Mouse (Mus musculus) cerebellum, adult 2 months (tissue): ENCODE measurements around the gene Nanos2.

Source experiments
- CTCF ChIP-seq: fragments of 200-500 bp; IDR thresholded peaks from 2 replicates; pipeline ENCODE4 v1.5.1; 2011; ENCODE audit warnings: low read depth, mild to moderate bottlenecking, control low read depth, low read length, moderate library complexity, borderline replicate concordance; ENCODE audit not compliant: insufficient read depth
- POLR2A ChIP-seq: fragments of 200-500 bp; IDR thresholded peaks from 2 replicates; pipeline ENCODE4 v1.6.1; 2011; ENCODE audit warnings: low read length, control low read depth, borderline replicate concordance; ENCODE audit not compliant: insufficient read depth

GRCm38 (mm10) chr7:19000421-19000820, 13.2 kb downstream of the Nanos2 start:
- TF ChIP-seq CTCF (no peak), POLR2A (no peak)
